ENCODE assay signal across 10 mouse cellular contexts in the genomic region with DNA sequence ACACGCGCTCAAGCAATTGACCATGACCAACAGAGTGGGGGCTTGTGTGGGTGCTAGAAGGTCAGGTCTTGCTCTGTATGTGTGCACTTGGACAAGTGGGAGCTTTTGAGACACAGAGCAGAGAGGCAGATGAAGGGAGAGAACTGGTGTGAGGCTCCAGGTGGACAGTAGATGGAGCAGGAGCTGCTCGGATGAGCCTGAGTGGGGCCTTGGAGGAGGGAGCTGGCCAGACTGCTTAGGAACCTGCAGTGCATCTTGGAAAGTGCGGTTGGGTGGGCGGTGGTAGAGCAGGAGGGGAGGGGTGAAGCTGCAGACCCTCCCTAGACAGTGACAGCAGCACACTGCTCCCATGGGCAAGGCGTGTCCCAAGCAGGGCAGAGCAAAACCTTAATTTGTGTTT. TPM values are rescaled to one million over a fixed set of nuclear protein-coding genes. Genes with fewer than 3 reads are reported as not detected.
DNase-seq lines count a peak whose midpoint lies in the region; ATAC-seq and TF ChIP-seq lines count a peak whose summit lies in the region.
"Had no signal": no experiment of that assay in that cellular context is flagged by ENCODE, and none has a peak within 500 bp of the region (broad histone marks: within the 10 kb centered on the region; RNA-seq: fewer than 3 reads in every experiment).

No protein-coding gene starts in this region.

- H3K9ac ChIP-seq in intestine, postnatal 0 days (ENCODE audit: low read depth, low read length), result no peak overlapping the region
- H3K9ac ChIP-seq in intestine, embryonic 16.5 days (ENCODE audit: low read depth, low read length), result no peak overlapping the region
- no peak overlapping the region for H3K9ac ChIP-seq in embryonic facial prominence, embryonic 14.5 days (ENCODE audit: low read depth, low read length)
- H3K9ac ChIP-seq: hindbrain, embryonic 14.5 days; stomach, embryonic 15.5 days had no signal

- H3K4me1 ChIP-seq in intestine, postnatal 0 days (replicated peaks; ENCODE audit: control insufficient read depth, insufficient read depth, low read length), result no peaks in the 10 kb centered on the region
- peaks cover 8% of the 10 kb centered on the region for H3K4me1 ChIP-seq in intestine, embryonic 16.5 days (ENCODE audit: control insufficient read depth, insufficient read depth, low read length)
- no peaks in the 10 kb centered on the region; the same call in 1 of the 2 replicates for H3K4me1 ChIP-seq in embryonic facial prominence, embryonic 14.5 days (ENCODE audit: control insufficient read depth, insufficient read depth, low read length)
- H3K4me1 ChIP-seq: stomach, embryonic 15.5 days had no signal

- no peak for ATAC-seq in intestine, postnatal 0 days
- no peak for ATAC-seq in intestine, embryonic 16.5 days
- peak; percentile 67 for ATAC-seq in embryonic facial prominence, embryonic 14.5 days (ENCODE audit: low read depth)

- no peaks in the 10 kb centered on the region for H3K27me3 ChIP-seq in intestine, postnatal 0 days (replicated peaks; ENCODE audit: control insufficient read depth, insufficient read depth, low read length)
- H3K27me3 ChIP-seq in intestine, embryonic 16.5 days (replicated peaks; ENCODE audit: control insufficient read depth, insufficient read depth, low read length), result no peaks in the 10 kb centered on the region
- no peaks in the 10 kb centered on the region for H3K27me3 ChIP-seq in embryonic facial prominence, embryonic 14.5 days (replicated peaks; ENCODE audit: control insufficient read depth, insufficient read depth, low read length)
- H3K27me3 ChIP-seq: stomach, embryonic 15.5 days had no signal

- no peaks in the 10 kb centered on the region for H3K9me3 ChIP-seq in intestine, postnatal 0 days (ENCODE audit: control insufficient read depth)
- H3K9me3 ChIP-seq in intestine, embryonic 16.5 days (ENCODE audit: control insufficient read depth, low read length), result no peaks in the 10 kb centered on the region
- H3K9me3 ChIP-seq in embryonic facial prominence, embryonic 14.5 days (ENCODE audit: control insufficient read depth, low read length), result no peaks in the 10 kb centered on the region
- H3K9me3 ChIP-seq: G1E; stomach, embryonic 15.5 days had no signal

- H3K4me3 ChIP-seq in intestine, postnatal 0 days (ENCODE audit: low read depth, low read length), result no peak overlapping the region
- H3K4me3 ChIP-seq in intestine, embryonic 16.5 days (ENCODE audit: low read length), result no peak overlapping the region
- no peak overlapping the region for H3K4me3 ChIP-seq in embryonic facial prominence, embryonic 14.5 days (ENCODE audit: low read depth, low read length)
- H3K4me3 ChIP-seq: stomach, embryonic 15.5 days had no signal

- no peak overlapping the region for H3K27ac ChIP-seq in intestine, postnatal 0 days (ENCODE audit: low read depth, low read length)
- no peak overlapping the region for H3K27ac ChIP-seq in intestine, embryonic 16.5 days (ENCODE audit: low read length)
- peak overlapping the region; percentile 52 for H3K27ac ChIP-seq in embryonic facial prominence, embryonic 14.5 days (replicated peaks; ENCODE audit: low read depth, low read length)
- H3K27ac ChIP-seq: hindbrain, embryonic 14.5 days; stomach, embryonic 15.5 days had no signal

- TF ChIP-seq CTCF in intestine, postnatal 0 days (IDR thresholded peaks at IDR 0.05; ENCODE audit: low read depth), result peak; percentile 57

- peaks cover 35% of the 10 kb centered on the region for H3K36me3 ChIP-seq in intestine, postnatal 0 days (ENCODE audit: control insufficient read depth, insufficient read depth)
- H3K36me3 ChIP-seq in intestine, embryonic 16.5 days (ENCODE audit: control insufficient read depth, insufficient read depth, low read length), result 0 out of 2 replicates have a peak, but pooled peaks cover 6% of the 10 kb centered on the region
- H3K36me3 ChIP-seq in embryonic facial prominence, embryonic 14.5 days (ENCODE audit: control insufficient read depth, insufficient read depth, low read length), result peaks cover 30% of the 10 kb centered on the region

- 72% methylated on average over 6 of the region's 6 CpGs for WGBS in intestine, postnatal 0 days
- 59% methylated on average over 6 of the region's 6 CpGs for WGBS in intestine, embryonic 16.5 days
- WGBS in embryonic facial prominence, embryonic 14.5 days, result 62% methylated on average over 6 of the region's 6 CpGs

- H3K4me2 ChIP-seq in intestine, postnatal 0 days (replicated peaks; ENCODE audit: low read depth), result no peak overlapping the region
- no peak overlapping the region for H3K4me2 ChIP-seq in intestine, embryonic 16.5 days (ENCODE audit: low read depth, low read length)
- H3K4me2 ChIP-seq in embryonic facial prominence, embryonic 14.5 days (ENCODE audit: low read depth, low read length), result no peak overlapping the region
- H3K4me2 ChIP-seq: hindbrain, embryonic 14.5 days; stomach, embryonic 15.5 days had no signal

- DNase-seq in right cerebral cortex, postnatal 10 days (ENCODE audit: low spot score in 2 of 2), result peak; percentile 54 to 55
- DNase-seq in right cerebral cortex, adult 18-20 months, result no peak
- peak; percentile 30 for DNase-seq in embryonic facial prominence, embryonic 14.5 days (ENCODE audit: low spot score)
- peak; percentile 15 for DNase-seq in right cerebral cortex, postnatal 4 days
- no peak for DNase-seq in heart, adult 8-10 months (ENCODE audit: low spot score)

RNA-seq across cellular contexts. Expression of a gene that starts 29.2 kb away (rescaled TPM):
- 8.2 and 10.1 TPM in 2 replicates for polyA plus RNA-seq in intestine, postnatal 0 days (2015; fragmentation: Nextera tagmentation; extraction: Ambion mirVana)
- 10.7 and 11.5 TPM in 2 replicates for polyA plus RNA-seq in intestine, embryonic 16.5 days (2015; fragmentation: Nextera tagmentation; extraction: Ambion mirVana)
- 11.7 and 12.0 TPM in 2 replicates for polyA plus RNA-seq in embryonic facial prominence, embryonic 14.5 days (2014; fragmentation: Nextera tagmentation; extraction: Ambion mirVana)
- total RNA-seq in heart, adult 8-10 months (2022), result 10 to 100 TPM; 12.9 to 16.1 (median 14.4) TPM

Comparison
In these comparisons a context has a peak if more than half of its experiments do, and no peak if none do; other contexts are left out.
1. DNase-seq: peak in right cerebral cortex, postnatal 10 days (2 of 2), embryonic facial prominence, embryonic 14.5 days (single experiment) and right cerebral cortex, postnatal 4 days (single experiment); none in right cerebral cortex, adult 18-20 months (single experiment) and heart, adult 8-10 months (single experiment).